Mouse (Mus musculus): ENCODE measurements at regions not wholly inside any gene's neighbourhood (a gene's known extent, or its start where the extent isn't known, plus 50 kb on each side); places are given as distances from the start of the nearest gene placed in this dataset.
A peak's percentile ranks its signal among the peaks of the same experiment; 100 is the strongest.

DNA sequence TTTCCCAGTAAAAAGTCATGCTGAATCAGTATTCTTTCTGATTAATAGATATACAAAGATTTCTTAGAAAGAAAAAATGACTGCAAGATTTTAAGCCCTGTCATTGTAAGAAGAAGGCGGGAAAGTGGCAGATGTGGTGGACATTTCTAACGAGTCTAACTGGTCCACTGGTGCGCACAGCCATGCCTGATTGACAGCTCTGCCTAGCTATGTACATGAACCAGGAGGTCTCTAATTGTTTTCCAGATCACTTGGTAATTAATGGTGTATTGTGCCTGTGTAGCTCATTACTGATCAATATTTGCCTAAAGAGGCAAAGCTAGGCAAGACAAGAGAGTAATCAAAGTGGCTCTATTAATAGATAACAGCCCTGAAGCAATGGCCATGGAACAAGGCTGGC lies 227.5 kb upstream of the Ndst3 start:
- no peak for DNase-seq (ENCODE audit: low spot score in 2 of 2)

DNA sequence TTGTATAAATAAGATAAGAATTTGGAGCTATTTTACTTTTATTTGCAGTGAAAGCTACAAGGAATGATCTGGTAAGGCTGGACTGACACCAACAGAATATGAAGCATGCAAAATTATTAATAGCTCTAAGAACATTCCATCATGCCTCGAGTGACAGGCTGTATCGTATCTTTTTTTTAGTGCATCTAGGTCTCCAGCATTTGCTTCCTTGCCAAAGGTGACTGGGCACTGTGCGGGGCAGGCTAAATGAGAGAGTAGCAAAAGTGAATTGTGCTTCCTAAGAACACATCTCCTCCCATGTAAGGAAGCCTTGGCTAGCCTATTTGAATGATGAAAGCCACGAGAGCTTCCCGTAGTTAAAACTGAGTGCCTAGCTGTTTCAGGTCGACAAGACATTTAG lies 261.5 kb upstream of the Ndst3 start:
- no peak for DNase-seq (ENCODE audit: low spot score in 2 of 2)

DNA sequence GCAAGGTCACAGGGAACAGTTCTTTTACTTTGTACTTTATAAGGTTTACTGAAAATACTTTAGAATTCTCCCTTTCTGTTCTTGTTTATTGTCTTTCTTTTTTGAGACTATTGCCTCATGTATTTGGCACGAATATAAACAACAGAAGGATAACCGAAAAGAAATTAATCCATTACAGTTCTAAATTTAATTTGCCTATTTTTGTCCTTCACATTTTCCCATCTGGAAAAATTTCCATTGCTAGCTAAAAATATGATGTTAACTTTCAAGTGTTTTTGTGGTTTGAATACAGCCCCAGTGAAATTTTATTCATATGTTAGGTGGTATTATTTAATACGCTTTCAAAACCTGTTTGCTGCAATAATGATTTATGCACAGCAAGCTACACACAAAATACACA lies 276.7 kb upstream of the Ndst3 start:
- DNase-seq (ENCODE audit: low spot score in 2 of 2) = no peak

DNA sequence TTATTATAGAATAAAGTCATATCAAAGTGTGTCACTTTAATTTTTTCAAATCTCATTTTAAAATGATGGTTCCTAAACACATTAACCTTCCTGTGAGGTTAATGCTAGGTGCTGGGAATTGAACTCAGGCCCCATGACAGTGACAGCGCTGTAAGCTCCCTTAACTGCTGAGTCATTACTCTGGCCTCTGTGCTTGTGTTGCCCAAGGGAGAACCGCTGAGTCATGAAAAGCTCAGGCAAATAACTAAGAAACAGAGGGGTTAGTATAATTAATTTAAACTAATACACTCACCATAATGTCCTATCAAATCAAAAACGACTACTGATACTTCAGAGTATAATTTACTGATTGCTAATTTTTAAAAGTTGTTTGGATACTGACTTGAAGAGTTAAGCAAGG lies 281.7 kb upstream of the Ndst3 start:
- no peak for DNase-seq (ENCODE audit: low spot score in 2 of 2)

DNA sequence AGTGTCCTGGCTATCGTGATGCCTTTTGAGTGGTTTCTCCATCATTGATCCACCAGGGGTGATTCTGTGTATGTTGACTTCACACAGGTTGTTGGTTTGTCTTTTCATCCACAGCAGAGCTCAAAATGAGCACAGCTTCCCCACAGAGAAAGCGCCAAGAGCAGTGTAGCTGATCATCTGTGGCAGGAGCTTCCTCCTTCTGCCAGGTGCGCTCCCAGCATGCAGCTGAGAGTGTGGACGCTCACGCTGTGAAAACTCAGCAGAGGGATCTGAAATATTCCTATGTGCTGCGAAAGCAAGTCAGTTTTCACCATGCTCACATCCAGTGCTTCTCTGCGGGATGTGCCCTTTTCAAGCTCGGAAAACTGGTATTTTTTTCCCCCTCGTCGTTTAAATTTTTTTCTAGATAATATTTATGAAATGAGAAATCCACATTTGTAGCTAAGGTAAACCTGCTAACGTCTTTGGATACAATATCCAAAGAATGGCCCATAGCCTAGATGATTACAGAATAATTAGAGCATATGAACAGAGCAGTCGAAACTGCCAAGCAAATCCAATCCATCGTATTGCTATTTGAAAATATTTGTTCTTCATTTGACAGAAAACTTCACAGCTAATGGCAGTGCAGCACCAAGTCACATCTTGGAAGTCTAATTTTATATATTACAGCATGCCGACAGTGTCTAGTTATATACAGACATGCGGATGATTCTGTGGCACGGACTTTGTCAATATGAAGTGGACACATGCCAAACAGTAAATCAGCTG lies 283.3 kb upstream of the Ndst3 start:
- DNase-seq (ENCODE audit: low spot score in 2 of 2) = peak in 1 of 2 experiments; percentile 20

DNA sequence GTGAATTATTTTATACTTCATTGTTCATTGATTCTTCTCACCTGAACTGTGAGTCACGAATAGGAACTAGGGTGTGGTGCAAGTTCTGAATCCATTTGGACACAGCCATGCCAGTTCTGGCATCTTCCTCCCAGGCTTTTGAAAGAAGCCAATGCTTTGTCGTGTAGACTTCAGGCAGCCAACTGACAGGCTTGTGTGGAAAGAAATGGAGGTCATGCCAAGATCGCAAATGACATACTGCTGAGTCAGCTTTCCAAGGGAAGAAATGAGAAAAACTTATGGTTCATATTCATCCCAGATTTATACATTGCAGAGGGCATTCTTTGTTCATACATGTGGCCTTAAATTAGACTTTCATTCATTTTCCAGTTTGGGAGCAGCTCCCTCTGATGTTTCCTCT lies 285.8 kb upstream of the Ndst3 start:
- no peak for DNase-seq (ENCODE audit: low spot score in 2 of 2)

DNA sequence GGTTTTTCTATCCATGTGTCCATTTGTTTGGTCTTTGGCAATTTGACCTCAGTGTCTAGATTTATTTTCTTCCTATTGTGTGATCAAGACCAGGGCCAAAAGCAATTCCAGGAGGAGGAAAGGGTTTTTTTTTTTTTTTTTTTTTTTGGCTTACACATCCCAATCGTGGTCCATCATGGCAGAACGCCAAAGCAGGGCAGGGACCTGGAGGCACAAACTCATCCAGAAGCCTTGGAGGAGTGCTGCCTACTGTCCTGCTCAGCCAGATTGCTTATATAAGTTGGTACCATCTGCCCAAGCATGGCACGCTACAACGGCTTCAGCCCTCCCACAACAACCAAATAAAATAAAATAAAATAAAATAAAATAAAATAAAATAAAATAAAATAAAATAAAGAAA lies 286.5 kb upstream of the Ndst3 start:
- no peak for DNase-seq (ENCODE audit: low spot score in 2 of 2)

DNA sequence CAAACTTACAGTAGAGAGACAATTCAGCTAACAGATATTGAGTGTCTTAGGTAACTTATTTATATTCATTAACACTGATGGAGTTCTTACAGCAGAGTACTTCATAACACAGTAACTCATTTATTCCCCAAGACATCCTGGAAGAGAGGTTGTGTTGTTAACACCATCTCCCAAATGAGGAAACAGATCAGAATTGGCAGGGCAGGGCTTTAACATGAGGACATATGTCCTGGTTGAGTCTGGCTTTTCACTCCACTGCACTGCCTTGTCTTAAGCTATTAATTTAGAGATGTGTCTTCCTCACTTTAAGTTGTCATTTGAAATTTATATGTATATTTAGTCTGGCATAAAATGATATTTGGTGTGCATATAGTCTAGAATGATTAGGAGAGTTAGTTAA lies 292.4 kb upstream of the Ndst3 start:
- DNase-seq (ENCODE audit: low spot score in 2 of 2) = no peak

DNA sequence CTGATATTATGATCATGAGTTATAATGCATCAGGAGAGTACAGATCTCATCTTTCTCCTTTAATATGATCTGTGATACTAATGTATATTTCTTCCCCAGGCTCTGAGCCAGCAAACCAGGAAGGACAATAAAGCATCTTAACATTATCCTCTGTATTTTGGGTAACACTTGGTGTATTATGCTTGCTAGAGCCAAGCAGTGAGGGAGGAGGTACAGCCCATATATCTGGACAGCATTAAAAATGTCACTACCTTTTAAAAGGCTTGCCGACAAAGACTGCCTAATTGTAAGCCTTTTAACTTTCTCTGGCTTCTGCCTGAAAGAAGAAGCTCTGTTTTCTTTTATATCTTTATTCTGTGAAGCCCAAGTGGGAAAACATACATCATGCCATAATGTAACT lies 292.9 kb upstream of the Ndst3 start:
- DNase-seq (ENCODE audit: low spot score in 2 of 2) = no peak

DNA sequence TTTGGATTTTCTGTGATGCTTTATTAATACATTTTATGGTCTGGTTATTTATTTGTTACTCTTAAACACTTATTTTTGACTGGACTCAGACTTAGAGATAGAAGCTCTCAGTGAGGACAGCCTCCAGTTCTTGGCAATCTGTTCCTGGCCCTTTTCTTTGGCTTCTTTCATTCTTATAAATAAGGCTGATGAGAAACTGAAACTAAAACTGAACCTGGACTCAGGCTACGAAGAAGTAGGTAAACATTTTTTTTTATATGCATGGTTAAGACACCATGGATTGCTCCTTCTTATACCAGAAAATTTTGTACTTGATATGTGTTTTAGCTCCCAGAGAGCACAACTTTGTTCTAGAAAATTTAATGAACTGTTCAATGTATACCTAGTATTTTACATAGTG lies 293.4 kb upstream of the Ndst3 start:
- no peak for DNase-seq (ENCODE audit: low spot score in 2 of 2)

DNA sequence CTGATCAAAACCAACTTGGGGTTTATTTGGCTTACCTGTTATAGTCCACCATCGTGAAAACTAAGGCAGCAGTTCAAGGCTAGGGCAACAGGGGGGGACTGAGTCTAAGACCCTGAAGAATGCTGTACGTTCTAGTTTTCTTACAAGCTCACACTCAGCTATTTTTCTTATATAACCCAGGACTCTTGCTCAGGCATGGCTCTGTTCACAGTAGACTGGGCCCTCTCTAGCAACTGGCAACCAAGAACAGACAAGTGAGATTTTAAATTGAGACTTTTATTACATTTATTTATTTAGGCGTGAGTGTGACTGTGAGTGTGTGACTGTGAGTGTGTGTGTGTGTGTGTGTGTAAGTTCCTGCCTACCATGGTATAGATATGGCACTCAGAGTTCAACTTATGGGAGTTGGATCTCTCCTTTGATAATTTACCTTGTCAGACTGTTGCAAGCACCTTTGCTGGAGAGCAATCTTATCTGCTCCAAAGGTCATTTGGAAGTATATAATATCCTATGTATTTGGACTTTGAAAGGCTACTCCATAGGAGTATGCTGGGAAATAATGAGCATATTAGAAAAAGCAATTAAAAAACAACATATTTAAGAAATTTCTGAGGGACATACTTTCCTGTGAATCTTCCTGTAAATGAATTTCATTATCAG lies 309.4 kb upstream of the Ndst3 start:
- DNase-seq (ENCODE audit: low spot score in 2 of 2) = no peak

DNA sequence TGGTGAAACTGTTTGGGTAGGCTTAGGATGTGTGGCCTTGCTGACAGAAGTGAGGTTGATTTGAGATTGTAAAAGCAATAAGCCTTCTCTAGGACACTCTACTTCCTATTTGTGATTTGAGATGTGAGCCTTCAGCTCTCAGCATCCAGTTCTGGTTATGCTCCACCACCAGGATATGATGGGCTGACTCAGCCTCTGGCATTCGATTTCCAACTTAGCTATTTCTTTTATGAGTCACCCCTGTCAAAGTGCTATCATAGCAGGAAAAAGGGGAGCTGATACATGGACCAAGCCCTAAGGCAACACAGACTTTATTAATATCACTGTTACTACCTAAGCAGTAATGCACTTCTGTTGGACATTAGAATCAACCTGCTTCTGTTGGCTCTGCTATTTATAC lies 310.2 kb upstream of the Ndst3 start:
- no peak for DNase-seq (ENCODE audit: low spot score in 2 of 2)

DNA sequence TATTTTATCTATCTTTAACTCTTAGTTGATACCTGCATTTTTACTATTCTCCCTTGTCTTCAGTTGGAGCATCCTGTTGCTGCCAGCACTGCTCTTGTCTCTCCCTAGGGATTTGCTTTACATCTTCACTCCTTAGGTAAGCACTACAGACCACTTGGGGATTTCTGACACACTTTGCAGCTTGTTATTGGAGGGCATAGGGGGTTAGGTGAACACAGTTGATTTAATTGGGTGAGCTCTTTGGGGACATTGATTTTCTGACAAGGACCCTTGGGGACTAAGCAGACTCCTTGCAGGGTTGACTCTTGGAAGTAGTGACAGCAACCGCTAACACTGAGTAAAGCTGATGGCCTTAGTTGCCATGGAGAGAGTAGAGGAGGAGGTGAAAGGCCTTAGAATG lies 309.0 kb upstream of the Tram1l1 start:
- DNase-seq (ENCODE audit: low spot score in 2 of 2) = no peak

DNA sequence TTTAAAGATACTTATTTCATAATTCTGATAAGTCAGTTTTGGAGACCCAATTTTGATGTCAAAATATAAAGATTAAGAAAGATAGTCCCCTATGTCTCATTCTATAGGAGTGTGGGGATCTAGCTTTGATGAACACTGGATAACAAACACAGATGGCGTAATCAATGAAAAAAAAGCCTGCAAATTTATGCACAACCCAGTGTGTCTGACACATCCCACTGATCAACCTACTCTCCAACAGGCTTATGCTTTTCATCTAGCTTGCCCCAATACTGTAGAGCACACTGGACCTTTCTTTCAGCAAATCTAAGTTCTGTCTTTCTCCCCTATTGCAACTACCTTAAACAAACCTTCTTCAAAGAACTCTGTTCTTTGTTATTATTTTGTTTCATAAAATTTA lies 302.0 kb upstream of the Tram1l1 start:
- DNase-seq (ENCODE audit: low spot score in 2 of 2) = no peak

DNA sequence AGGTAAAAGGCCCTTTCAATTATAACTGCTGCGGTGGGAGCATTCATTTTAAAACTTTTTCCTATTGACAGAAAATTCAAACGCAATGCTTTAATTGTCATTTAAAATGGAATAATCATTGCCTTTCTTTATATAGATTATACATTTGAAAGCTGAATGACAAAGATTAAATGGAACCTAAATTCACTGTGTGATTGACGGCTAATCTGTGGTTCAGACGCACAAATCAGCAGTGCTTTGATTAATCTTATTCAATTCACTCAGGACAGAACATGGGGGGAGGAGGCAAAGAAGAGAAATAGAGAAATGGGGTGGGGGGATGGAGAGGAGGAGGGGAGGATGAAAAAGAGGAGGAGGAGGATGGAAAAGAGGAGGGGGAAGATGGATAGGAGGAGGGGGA lies 294.5 kb upstream of the Tram1l1 start:
- no peak for DNase-seq (ENCODE audit: low spot score in 2 of 2)

DNA sequence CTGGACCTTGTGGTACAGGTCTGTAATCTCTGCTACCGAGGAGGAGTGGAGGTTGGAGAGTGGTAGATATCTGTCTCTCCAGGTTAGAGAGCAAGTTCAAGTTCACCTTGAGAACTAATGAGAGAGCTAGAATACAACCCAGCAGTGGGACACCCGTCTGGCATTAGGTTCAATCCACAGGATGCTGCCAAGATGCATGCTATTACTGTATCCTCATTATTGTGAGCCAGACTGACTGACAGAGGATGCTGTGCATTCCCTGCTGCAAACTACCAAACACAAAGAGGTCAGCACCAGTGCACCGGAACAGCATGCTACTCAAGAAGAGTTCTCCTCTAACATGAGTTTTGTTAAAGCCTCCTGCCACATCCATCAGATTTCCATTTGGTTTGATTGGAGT lies 253.6 kb upstream of the Tram1l1 start:
- DNase-seq (ENCODE audit: low spot score in 2 of 2) = no peak

DNA sequence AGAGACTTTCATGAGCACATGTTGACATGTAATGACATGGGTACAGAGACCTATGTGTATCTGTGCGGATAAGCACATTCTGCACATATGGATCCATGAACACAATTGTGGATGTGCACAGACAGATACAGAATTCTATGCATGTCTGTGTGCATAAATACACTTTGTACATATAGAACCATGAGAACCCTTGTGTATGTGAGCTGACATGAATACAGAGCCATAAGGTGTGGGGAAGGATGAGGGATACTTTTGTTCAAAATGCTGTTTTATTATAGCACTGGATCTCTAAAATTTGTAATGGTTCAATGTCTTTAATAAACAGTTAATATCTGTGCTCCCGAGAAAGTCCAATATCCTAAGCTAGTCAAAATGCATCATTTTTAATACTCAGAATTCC lies 253.1 kb upstream of the Tram1l1 start:
- no peak for DNase-seq (ENCODE audit: low spot score in 2 of 2)

DNA sequence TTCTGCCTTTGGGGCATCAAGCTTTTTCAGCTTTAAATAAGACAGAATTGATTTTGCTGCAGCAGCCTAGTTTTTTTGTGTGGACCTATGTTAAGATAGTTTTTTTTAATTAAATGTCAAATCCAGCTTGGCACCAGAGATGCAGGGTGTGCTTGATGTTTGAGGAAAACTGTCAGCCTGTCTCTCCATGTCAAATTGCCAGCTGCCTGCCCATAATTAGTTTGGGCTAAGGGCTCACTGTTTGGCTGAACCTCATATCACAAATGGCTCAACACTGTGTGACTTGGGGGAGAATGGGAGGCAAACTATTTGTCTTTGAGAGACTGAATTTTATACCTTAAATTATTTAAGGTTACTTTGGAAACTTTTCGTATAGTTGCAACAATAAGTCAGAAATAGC lies 252.7 kb upstream of the Tram1l1 start:
- DNase-seq (ENCODE audit: low spot score in 2 of 2) = no peak

DNA sequence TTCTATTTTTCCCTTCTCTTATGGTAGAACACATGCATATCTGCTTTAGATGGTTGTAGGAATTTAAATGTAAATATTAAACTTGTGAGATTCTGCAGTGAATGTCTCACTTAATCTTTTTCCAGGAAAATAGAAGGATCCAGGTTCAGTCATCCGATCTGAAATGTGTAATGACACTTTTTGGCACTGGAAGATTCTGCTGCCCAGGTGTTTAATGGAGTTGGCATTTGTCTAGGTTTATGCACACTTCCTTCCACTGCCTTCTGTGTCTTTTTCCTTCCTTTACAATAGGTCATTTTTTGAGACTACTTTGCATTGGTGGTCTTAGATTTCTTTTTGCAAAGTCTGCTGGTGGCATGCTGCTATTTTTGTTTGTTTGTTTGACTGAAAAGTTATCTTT lies 251.5 kb upstream of the Tram1l1 start:
- DNase-seq (ENCODE audit: low spot score in 2 of 2) = no peak

DNA sequence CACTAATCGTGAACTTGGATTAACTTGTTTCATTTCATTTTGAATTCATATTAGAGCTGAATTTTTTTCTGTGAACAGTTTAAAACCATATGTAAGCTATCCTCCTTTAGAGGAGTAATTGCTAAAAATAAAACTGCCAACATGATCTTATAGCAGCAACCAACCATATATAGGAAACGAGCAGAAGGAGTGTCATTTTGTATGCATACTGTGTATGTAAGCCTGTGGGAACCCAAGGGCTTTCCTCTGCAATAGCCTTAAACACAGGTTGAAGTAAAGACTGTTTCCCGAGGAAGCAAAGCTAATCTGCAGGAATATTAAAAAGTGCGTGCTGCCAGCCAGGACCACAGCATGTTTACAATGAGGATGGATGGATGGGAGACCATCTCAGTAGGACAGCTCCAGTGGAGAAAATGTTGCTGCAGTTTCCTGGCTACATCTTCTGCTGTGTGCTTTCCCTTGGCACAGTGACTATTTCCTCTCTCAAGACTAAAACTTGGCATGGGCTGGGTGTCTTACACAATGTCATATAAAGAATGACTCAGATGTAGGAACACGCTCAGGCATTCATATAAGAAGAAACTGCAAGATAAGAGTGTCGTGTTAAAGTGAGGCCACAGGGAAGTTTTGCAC lies 244.6 kb upstream of the Tram1l1 start:
- peak; percentile 27 to 58 for DNase-seq (ENCODE audit: low spot score in 2 of 2)

DNA sequence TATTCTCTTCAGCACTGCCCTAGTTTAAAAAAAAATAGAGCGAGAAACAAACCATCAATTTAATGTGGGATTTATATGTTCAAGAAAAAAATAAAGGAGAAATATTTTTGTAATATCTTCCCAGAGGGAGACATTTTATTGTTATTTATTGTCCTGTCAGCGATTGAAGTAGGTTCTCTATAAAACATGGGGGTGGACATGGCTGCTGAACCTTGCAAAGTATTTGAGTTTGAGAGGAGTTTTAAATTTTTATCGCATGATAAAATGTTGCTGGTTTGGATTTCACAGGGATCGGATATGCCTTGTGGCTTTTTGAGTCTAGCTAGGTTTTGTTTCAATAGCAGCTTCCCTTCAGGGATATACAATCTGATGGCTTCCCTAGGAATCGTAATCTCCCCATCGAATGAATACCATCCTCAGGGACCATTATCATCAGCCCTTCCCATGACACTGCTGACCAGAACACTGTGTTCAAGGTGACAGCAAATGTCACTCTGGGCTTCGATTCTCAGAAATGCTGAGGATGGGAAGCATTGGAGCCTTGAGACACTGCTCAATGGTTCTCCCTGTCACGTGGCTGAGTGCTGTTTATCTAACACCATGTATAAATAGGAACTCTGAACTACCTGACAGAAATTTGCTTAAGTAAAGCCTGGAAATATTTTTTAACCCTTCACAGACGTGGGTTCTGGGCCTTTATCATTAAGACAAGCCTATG lies 228.1 kb upstream of the Tram1l1 start:
- DNase-seq (ENCODE audit: low spot score in 2 of 2) = no peak

DNA sequence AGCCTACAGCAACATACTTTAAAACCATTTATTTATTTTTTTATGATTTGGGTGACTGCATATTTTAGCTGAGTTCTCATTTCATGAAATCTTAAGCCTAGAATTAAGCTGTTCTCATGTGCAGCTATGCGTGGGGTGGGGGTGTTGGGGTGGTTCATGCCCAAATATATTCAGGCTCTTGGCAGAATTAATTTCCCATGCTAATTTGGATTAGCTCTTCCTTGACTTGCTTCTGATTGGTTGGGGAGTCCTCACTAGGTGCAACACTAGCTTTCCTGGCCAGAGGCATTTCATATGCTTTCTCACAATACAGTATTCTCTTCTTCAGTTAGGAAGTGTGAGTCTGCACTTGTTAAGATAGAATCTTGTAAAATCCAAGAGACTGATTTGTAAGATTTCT lies 206.7 kb upstream of the Tram1l1 start:
- DNase-seq (ENCODE audit: low spot score in 2 of 2) = peak in 1 of 2 experiments; percentile 4

DNA sequence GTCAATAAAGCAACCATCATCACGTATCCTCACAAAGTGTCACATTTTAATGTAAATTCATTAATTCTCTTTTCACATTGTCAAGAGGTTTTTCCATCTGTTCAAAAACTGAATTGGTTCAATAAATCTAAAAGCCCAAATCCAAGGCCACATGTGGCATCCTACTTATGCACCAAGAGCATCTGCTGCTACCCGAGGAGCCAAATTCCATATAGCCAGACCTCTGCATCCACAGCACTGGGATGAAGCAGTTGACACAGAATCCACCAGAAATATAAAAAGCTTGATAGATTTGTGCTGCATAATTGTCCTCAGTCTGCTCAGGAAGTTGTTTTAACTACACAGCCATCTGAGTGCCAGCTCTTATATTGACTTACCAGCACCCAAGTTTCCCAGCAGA lies 164.4 kb upstream of the Tram1l1 start:
- no peak for DNase-seq (ENCODE audit: low spot score in 2 of 2)

All from right cerebral cortex, adult 2 months (tissue).